Mouse (Mus musculus): ENCODE results near the gene Spats1. TPM values are rescaled to one million over a fixed set of nuclear protein-coding genes. Genes with fewer than 3 reads are reported as not detected.
A peak's percentile ranks its signal among the peaks of the same experiment; 100 is the strongest.
"Not testable (repeated sequence)": the region's sequence is repeated elsewhere in the genome, so short reads cannot be mapped to it uniquely, and the experiment has no call there.

Spats1 gene
- polyA plus RNA-seq, 1 experiment from 2014 or later = 0.62 TPM

GRCm38 (mm10) chr17:45457487-45457886, 17.7 kb downstream of the Spats1 start:
- 92% methylated on average over 5 of the region's 5 CpGs for WGBS
- no peak overlapping the region for H3K27ac ChIP-seq
- H3K4me1 ChIP-seq = peaks cover 14% of the 10 kb centered on the region
- H3K27me3 ChIP-seq = no peaks in the 10 kb centered on the region
- no peaks in the 10 kb centered on the region for H3K36me3 ChIP-seq
- ATAC-seq (ENCODE audit: low FRiP score) = no peak
- no peak overlapping the region for H3K4me2 ChIP-seq (replicated peaks)
- H3K9ac ChIP-seq = no peak overlapping the region
- H3K4me3 ChIP-seq = no peak overlapping the region
- H3K9me3 ChIP-seq (replicated peaks) = no peaks in the 10 kb centered on the region

GRCm38 (mm10) chr17:45456260-45457152, 18.7 kb downstream of the Spats1 start:
- no peaks in the 10 kb centered on the region for H3K9me3 ChIP-seq (replicated peaks)
- H3K27me3 ChIP-seq = no peaks in the 10 kb centered on the region
- H3K9ac ChIP-seq = no peak overlapping the region; the same call in 1 of the 2 replicates
- H3K27ac ChIP-seq = peak overlapping the region; percentile 76
- no peaks in the 10 kb centered on the region for H3K36me3 ChIP-seq
- 0 out of 2 replicates have a peak overlapping the region, but pooled peaks have one; percentile 6 for H3K4me2 ChIP-seq (replicated peaks)
- 43% methylated on average over 13 of the region's 13 CpGs for WGBS
- no peak overlapping the region for H3K4me3 ChIP-seq
- no peak for ATAC-seq (ENCODE audit: low FRiP score)
- peaks cover 14% of the 10 kb centered on the region for H3K4me1 ChIP-seq

- H3K4me1 ChIP-seq = peaks cover 14% of the 10 kb centered on the region
- not testable (repeated sequence) for H3K4me3 ChIP-seq; H3K36me3 ChIP-seq; H3K9ac ChIP-seq; H3K27me3 ChIP-seq; H3K9me3 ChIP-seq (replicated peaks); ATAC-seq (ENCODE audit: low FRiP score); H3K4me2 ChIP-seq (replicated peaks); H3K27ac ChIP-seq
- 87% methylated on average over 9 of the region's 9 CpGs for WGBS
These were observed 19.4 kb downstream of the Spats1 start for GRCm38 (mm10) chr17:45455783-45456182.

- WGBS = 84% methylated on average over 2 of the region's 2 CpGs
- no peak overlapping the region for H3K27ac ChIP-seq
- H3K4me3 ChIP-seq = no peak overlapping the region
- H3K36me3 ChIP-seq = no peaks in the 10 kb centered on the region
- H3K9ac ChIP-seq = no peak overlapping the region
- no peak for ATAC-seq (ENCODE audit: low FRiP score)
- peaks cover 14% of the 10 kb centered on the region for H3K4me1 ChIP-seq
- H3K4me2 ChIP-seq (replicated peaks) = no peak overlapping the region
- no peaks in the 10 kb centered on the region for H3K27me3 ChIP-seq
- no peaks in the 10 kb centered on the region for H3K9me3 ChIP-seq (replicated peaks)
These were observed 20.4 kb downstream of the Spats1 start for GRCm38 (mm10) chr17:45454794-45455193.

GRCm38 (mm10) chr17:45452271-45452670, 22.9 kb downstream of the Spats1 start:
- H3K36me3 ChIP-seq = peaks cover 5% of the 10 kb centered on the region; the same call in 1 of the 2 replicates
- H3K9me3 ChIP-seq (replicated peaks) = no peaks in the 10 kb centered on the region
- no peak overlapping the region for H3K9ac ChIP-seq
- WGBS = 91% methylated on average over 1 of the region's 1 CpGs
- no peaks in the 10 kb centered on the region for H3K27me3 ChIP-seq
- H3K27ac ChIP-seq = no peak overlapping the region
- ATAC-seq (ENCODE audit: low FRiP score) = no peak
- H3K4me1 ChIP-seq = peaks cover 11% of the 10 kb centered on the region
- H3K4me3 ChIP-seq = no peak overlapping the region
- H3K4me2 ChIP-seq (replicated peaks) = no peak overlapping the region

- ATAC-seq (ENCODE audit: low FRiP score) = no peak
- 95% methylated on average over 6 of the region's 6 CpGs for WGBS
- H3K27ac ChIP-seq = no peak overlapping the region
- no peak overlapping the region for H3K4me3 ChIP-seq
- H3K9me3 ChIP-seq (replicated peaks) = no peaks in the 10 kb centered on the region
- H3K9ac ChIP-seq = no peak overlapping the region
- peaks cover 5% of the 10 kb centered on the region; the same call in 1 of the 2 replicates for H3K36me3 ChIP-seq
- no peak overlapping the region for H3K4me2 ChIP-seq (replicated peaks)
- H3K27me3 ChIP-seq = no peaks in the 10 kb centered on the region
- H3K4me1 ChIP-seq = no peaks in the 10 kb centered on the region
These were observed 25.1 kb downstream of the Spats1 start for GRCm38 (mm10) chr17:45450153-45450552.

- WGBS = 97% methylated on average over 8 of the region's 8 CpGs
- peaks cover 5% of the 10 kb centered on the region; the same call in 1 of the 2 replicates for H3K36me3 ChIP-seq
- H3K9me3 ChIP-seq (replicated peaks) = no peaks in the 10 kb centered on the region
- no peak overlapping the region for H3K9ac ChIP-seq
- H3K4me2 ChIP-seq (replicated peaks) = no peak overlapping the region
- no peak overlapping the region for H3K4me3 ChIP-seq
- no peak overlapping the region for H3K27ac ChIP-seq
- no peak for ATAC-seq (ENCODE audit: low FRiP score)
- H3K27me3 ChIP-seq = no peaks in the 10 kb centered on the region
- no peaks in the 10 kb centered on the region for H3K4me1 ChIP-seq
These were observed 25.6 kb downstream of the Spats1 start for GRCm38 (mm10) chr17:45449586-45449985.

- Histone ChIP-seq H3K4me1 (no peaks in the 10 kb centered on the region), H3K27me3 (no peaks in the 10 kb centered on the region), H3K9me3 (replicated peaks) (no peaks in the 10 kb centered on the region), H3K4me3 (no peak overlapping the region), H3K36me3 (peaks cover 7% of the 10 kb centered on the region; the same call in 1 of the 2 replicates), H3K9ac (no peak overlapping the region), H3K27ac (no peak overlapping the region), H3K4me2 (replicated peaks) (no peak overlapping the region)
- ATAC-seq (ENCODE audit: low FRiP score) = no peak
- WGBS = 89% methylated on average over 2 of the region's 2 CpGs
These were observed 28.2 kb downstream of the Spats1 start for GRCm38 (mm10) chr17:45447063-45447462.

- Histone ChIP-seq H3K27ac (no peak overlapping the region), H3K36me3 (peaks cover 7% of the 10 kb centered on the region; the same call in 1 of the 2 replicates), H3K27me3 (no peaks in the 10 kb centered on the region), H3K9me3 (replicated peaks) (no peaks in the 10 kb centered on the region), H3K9ac (no peak overlapping the region), H3K4me2 (replicated peaks) (no peak overlapping the region), H3K4me3 (no peak overlapping the region), H3K4me1 (no peaks in the 10 kb centered on the region)
- WGBS = 89% methylated on average over 4 of the region's 4 CpGs
- ATAC-seq (ENCODE audit: low FRiP score) = no peak
These were observed 29.3 kb downstream of the Spats1 start for GRCm38 (mm10) chr17:45445923-45446322.

GRCm38 (mm10) chr17:45434262-45434590, 41.0 kb downstream of the Spats1 start:
- no peaks in the 10 kb centered on the region for H3K27me3 ChIP-seq
- ATAC-seq (ENCODE audit: low FRiP score) = 0 out of 2 replicates have a peak, but pooled peaks have one; percentile 2
- H3K36me3 ChIP-seq = peaks cover 3% of the 10 kb centered on the region; the same call in 1 of the 2 replicates
- H3K9me3 ChIP-seq (replicated peaks) = no peaks in the 10 kb centered on the region
- H3K4me1 ChIP-seq = peaks cover 23% of the 10 kb centered on the region
- 8% methylated on average over 12 of the region's 12 CpGs for WGBS
- peak overlapping the region; percentile 96 for H3K27ac ChIP-seq
- H3K9ac ChIP-seq = peak overlapping the region; percentile 87
- H3K4me2 ChIP-seq (replicated peaks) = peak overlapping the region; percentile 59
- peak overlapping the region; percentile 93 for H3K4me3 ChIP-seq

GRCm38 (mm10) chr17:45433419-45434261, 41.6 kb downstream of the Spats1 start, which contains the start of gene Cdc5l:
Gene Cdc5l (minus strand): TSS chr17:45433737.
- under 1% methylated on average over 73 of the region's 73 CpGs for WGBS
- H3K4me2 ChIP-seq (replicated peaks) = peak within 1 kb of the TSS; percentile 71
- H3K36me3 ChIP-seq = peaks cover 3% of the 10 kb centered on the region; the same call in 1 of the 2 replicates

More at GRCm38 (mm10) chr17:45433419-45434261, 41.6 kb downstream of the Spats1 start, which contains the start of gene Cdc5l:
- H3K27me3 ChIP-seq = no peaks in the 10 kb centered on the region
- peak within 1 kb of the TSS; percentile 87 for H3K9ac ChIP-seq
- H3K4me1 ChIP-seq = peaks cover 23% of the 10 kb centered on the region
- peak within 1 kb of the TSS; percentile 96 for H3K27ac ChIP-seq
- peak; percentile 97 for ATAC-seq (ENCODE audit: low FRiP score)
- H3K4me3 ChIP-seq = peak within 1 kb of the TSS; percentile 93
- H3K9me3 ChIP-seq (replicated peaks) = no peaks in the 10 kb centered on the region
